Mouse (Mus musculus): ENCODE results near the gene Csnk1g2.
A peak's percentile ranks its signal among the peaks of the same experiment; 100 is the strongest.

The Csnk1g2 gene

DNA sequence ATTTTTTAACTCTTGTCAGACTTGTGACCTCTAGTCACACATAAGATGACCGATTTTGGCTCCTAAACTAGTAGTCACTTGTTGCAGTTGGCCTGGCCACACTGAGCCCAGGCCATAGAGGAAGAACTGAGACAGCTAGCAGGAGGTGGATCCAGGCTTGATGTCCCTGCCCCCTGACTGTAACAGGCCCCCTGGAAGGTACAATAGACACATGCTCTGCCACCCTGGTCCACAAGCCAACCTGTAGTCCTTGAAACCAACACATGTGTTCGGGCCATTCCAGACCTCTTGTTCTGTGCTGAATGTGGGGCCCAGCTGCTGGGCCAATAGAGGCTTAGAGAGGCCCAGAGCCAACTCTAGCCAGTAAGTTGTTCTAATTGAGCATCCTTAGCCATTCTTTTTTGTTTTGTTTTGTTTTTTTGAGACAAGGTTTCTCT, 57.6 kb downstream of the Csnk1g2 start:
- no peak for DNase-seq (ENCODE audit: low spot score)

- no peak for DNase-seq (ENCODE audit: low spot score)
Measured at GRCm38 (mm10) chr10:80682003-80682402, 59.4 kb downstream of the Csnk1g2 start.

GRCm38 (mm10) chr10:80683647-80684046, 61.0 kb downstream of the Csnk1g2 start:
- no peak for DNase-seq (ENCODE audit: low spot score)

GRCm38 (mm10) chr10:80684214-80684613, 61.6 kb downstream of the Csnk1g2 start:
- peak; percentile 64 for DNase-seq (ENCODE audit: low spot score)

GRCm38 (mm10) chr10:80684984-80685383, 62.3 kb downstream of the Csnk1g2 start:
- DNase-seq (ENCODE audit: low spot score), result no peak

- no peak for DNase-seq (ENCODE audit: low spot score)
Measured at GRCm38 (mm10) chr10:80686617-80687016, 64.0 kb downstream of the Csnk1g2 start.

DNA sequence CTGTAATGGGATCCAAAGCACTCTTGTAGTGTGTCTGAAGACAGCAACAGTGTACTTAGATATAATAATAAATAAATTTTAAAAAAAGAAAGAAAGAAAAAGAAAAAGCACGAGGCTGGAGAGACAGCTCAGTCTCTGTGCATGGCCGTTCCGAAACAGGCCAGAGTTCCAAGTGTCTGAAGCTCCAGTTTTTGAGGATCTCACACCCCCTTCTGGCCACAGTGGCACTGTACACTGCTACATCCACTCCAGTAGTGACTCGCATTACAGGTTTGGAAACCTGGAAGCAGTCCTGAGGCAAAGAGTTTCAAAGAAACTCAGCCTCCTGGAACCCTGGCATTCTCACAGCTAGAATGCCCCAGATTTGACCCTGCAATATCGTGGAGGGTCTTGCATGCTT, 65.2 kb downstream of the Csnk1g2 start:
- DNase-seq (ENCODE audit: low spot score), result peak; percentile 62

Data from ovary, postnatal 36 days (tissue).